Mouse (Mus musculus) testis, adult 2 months (tissue): Measurements from ENCODE around the gene Scgb1c1.

Experiments used
- CTCF ChIP-seq: fragments of 200-500 bp; IDR thresholded peaks from 2 replicates; pipeline ENCODE4 v1.5.1; 2012; ENCODE audit warnings: low read depth, mild to moderate bottlenecking, inconsistent platforms, low read length, moderate library complexity; ENCODE audit not compliant: control insufficient read depth, insufficient read depth, insufficient replicate concordance
- POLR2A ChIP-seq: fragments of 200-500 bp; IDR thresholded peaks from 2 replicates; pipeline ENCODE4 v1.6.1; 2012; ENCODE audit warnings: low read depth, mild to moderate bottlenecking, inconsistent platforms, low read length, moderate library complexity; ENCODE audit not compliant: control insufficient read depth

- TF ChIP-seq POLR2A (no peak), CTCF (no peak)
Measured at GRCm38 (mm10) chr7:140857550-140858505, 12.5 kb downstream of the Scgb1c1 start, which contains the start of gene Bet1l.
